Mouse (Mus musculus): ENCODE results near the gene Jdp2.

DNA sequence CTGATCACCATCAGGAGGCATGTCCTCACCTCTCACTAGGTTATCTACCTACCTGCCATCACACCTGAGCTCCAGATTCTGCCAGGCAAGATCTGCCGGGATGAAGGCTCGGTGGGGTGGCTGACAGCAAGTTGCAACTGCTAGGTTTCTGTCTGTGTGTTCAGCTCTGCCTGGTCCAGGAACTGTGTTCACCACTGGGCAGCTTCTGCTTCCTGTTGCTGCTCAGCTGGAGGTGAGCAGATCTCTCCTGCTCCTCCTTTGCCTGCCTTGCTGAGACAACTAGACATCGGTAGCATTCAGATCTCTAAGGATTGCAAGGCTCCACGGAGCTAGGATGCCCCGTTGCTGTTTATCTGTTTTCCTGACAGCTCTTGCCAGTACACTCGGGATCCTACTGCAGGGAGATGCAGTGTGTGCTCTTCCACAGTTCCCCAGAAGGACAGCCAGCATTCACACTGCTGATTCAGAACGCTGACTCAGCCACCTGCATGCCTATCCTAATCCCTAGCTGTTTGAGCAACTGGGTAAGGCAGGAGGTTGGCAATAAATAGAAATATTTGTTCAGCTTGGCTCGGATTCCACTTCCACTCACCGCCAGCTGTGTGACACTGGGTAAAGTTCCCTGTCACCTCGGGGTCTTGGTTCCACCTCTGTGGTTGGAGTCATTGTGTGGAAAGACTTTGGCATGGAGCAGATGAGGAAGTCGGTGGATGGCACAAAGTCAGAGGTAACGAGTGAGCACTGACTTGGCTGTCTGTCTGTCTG, 29.3 kb upstream of the Jdp2 start:
- TF ChIP-seq CTCF (conservative IDR thresholded peaks at IDR 0.05; ENCODE audit: low read length) (no peak), NANOG (IDR thresholded peaks at IDR 0.05; ENCODE audit: borderline replicate concordance, low read length) (no peak)
